Mouse (Mus musculus): ENCODE results near the gene Apobr.

Apobr gene

GRCm38 (mm10) chr7:126584506-126584977 lies at the start of gene Apobr:
Gene Apobr, plus strand, starts transcription at chr7:126584942.
- DNase-seq = no peak

GRCm38 (mm10) chr7:126535766-126536165 lies 49.0 kb upstream of the Apobr start:
- peak; percentile 22 to 43 for DNase-seq

- DNase-seq = no peak
Observed at GRCm38 (mm10) chr7:126536466-126536865, 48.3 kb upstream of the Apobr start.

GRCm38 (mm10) chr7:126537820-126538585 lies 46.7 kb upstream of the Apobr start:
- DNase-seq = peak in 1 of 2 experiments; percentile 34

GRCm38 (mm10) chr7:126541661-126542060 lies 43.1 kb upstream of the Apobr start:
- no peak for DNase-seq

GRCm38 (mm10) chr7:126545631-126546030 lies 39.1 kb upstream of the Apobr start:
- no peak for DNase-seq

GRCm38 (mm10) chr7:126554796-126555195 lies 29.9 kb upstream of the Apobr start:
- DNase-seq = no peak

- no peak for DNase-seq
Observed at GRCm38 (mm10) chr7:126556635-126557034, 28.1 kb upstream of the Apobr start.

- DNase-seq = no peak
Observed at GRCm38 (mm10) chr7:126565693-126566092, 19.0 kb upstream of the Apobr start.

- DNase-seq = peak; percentile 86 to 89
Observed at GRCm38 (mm10) chr7:126566094-126566765, 18.5 kb upstream of the Apobr start, which contains the start of gene Eif3c. Gene Eif3c, minus strand, starts transcription at chr7:126566411.

GRCm38 (mm10) chr7:126576946-126577345 lies 7.8 kb upstream of the Apobr start:
- peak; percentile 23 to 55 for DNase-seq

- peak; percentile 41 to 66 for DNase-seq
Observed at GRCm38 (mm10) chr7:126579172-126579571, 5.6 kb upstream of the Apobr start.

GRCm38 (mm10) chr7:126581661-126582060 lies 3.1 kb upstream of the Apobr start:
- no peak for DNase-seq

- peak in 1 of 2 experiments; percentile 57 for DNase-seq
Observed at GRCm38 (mm10) chr7:126582759-126583158, 2.0 kb upstream of the Apobr start.

GRCm38 (mm10) chr7:126583251-126583709 lies 1.5 kb upstream of the Apobr start:
- peak; percentile 89 to 93 for DNase-seq

- no peak for DNase-seq
Observed at GRCm38 (mm10) chr7:126583761-126584160, 981 bp upstream of the Apobr start.

GRCm38 (mm10) chr7:126585717-126586116 lies 975 bp downstream of the Apobr start, which contains the start of gene Cln3:
Gene Cln3, minus strand, starts transcription at chr7:126585817.
- DNase-seq = no peak

GRCm38 (mm10) chr7:126586839-126587238 lies 2.1 kb downstream of the Apobr start:
- no peak for DNase-seq

- peak; percentile 38 to 63 for DNase-seq
Observed at GRCm38 (mm10) chr7:126587779-126588178, 3.0 kb downstream of the Apobr start.

- no peak for DNase-seq
Observed at GRCm38 (mm10) chr7:126594862-126595561, 10.3 kb downstream of the Apobr start, which contains the start of gene Il27. Gene Il27, minus strand, starts transcription at chr7:126594941.

GRCm38 (mm10) chr7:126595890-126596289 lies 11.1 kb downstream of the Apobr start:
- DNase-seq = no peak

- no peak for DNase-seq
Observed at GRCm38 (mm10) chr7:126596414-126596813, 11.7 kb downstream of the Apobr start.

- DNase-seq = no peak
Observed at GRCm38 (mm10) chr7:126598919-126599318, 14.2 kb downstream of the Apobr start.
